Mouse (Mus musculus) midbrain, postnatal 0 days (tissue): ENCODE measurements around the gene Tcaf2. TPM values are rescaled to one million over a fixed set of nuclear protein-coding genes. Genes with fewer than 3 reads are reported as not detected.

Experiments
- ATAC-seq: fragments of 200-750 bp; cut with Nextera tagmentation; 2 replicates; pipeline ENCODE4 v1.8.0; 2017; ENCODE audit warnings: moderate number of reproducible peaks, mild to moderate bottlenecking, moderate TSS enrichment, moderate library complexity; ENCODE audit not compliant: low FRiP score
- DNase-seq: peaks from one replicate; pipeline ENCODE4 v3.0.0-alpha.2; 2015; ENCODE audit warnings: low spot score
- H3K27ac ChIP-seq: fragments of 300-500 bp; sonication (generic); 2 replicates; pipeline ENCODE4 v1.5.1; 2014; ENCODE audit warnings: low read depth, mild to moderate bottlenecking, low read length, mixed read lengths
- H3K27me3 ChIP-seq: fragments of 300-500 bp; sonication (generic); 2 replicates; pipeline ENCODE4 v1.6.1; 2014; ENCODE audit warnings: low read length, control low read depth, mixed read lengths; ENCODE audit not compliant: insufficient read depth
- H3K36me3 ChIP-seq: fragments of 300-500 bp; sonication (generic); 2 replicates; pipeline ENCODE4 v1.6.1; 2014; ENCODE audit warnings: low read length, control low read depth, mixed read lengths; ENCODE audit not compliant: insufficient read depth
- H3K4me1 ChIP-seq: fragments of 300-500 bp; sonication (generic); 2 replicates; pipeline ENCODE4 v1.6.1; 2014; ENCODE audit warnings: mild to moderate bottlenecking, control low read depth, antibody characterized with exemption, low read length, mixed read lengths; ENCODE audit not compliant: insufficient read depth
- H3K4me2 ChIP-seq: fragments of 300-500 bp; sonication (generic); 2 replicates; pipeline ENCODE4 v1.6.1; 2014; ENCODE audit warnings: low read depth, mild to moderate bottlenecking, low read length, mixed read lengths; ENCODE audit not compliant: poor library complexity, severe bottlenecking
- H3K4me3 ChIP-seq: fragments of 300-500 bp; sonication (generic); 2 replicates; pipeline ENCODE4 v1.5.1; 2014; ENCODE audit warnings: low read depth, mild to moderate bottlenecking, low read length, moderate library complexity
- H3K9ac ChIP-seq: fragments of 300-500 bp; sonication (generic); replicated peaks from 2 replicates; pipeline ENCODE4 v1.6.1; 2014; ENCODE audit warnings: mild to moderate bottlenecking, low read length, moderate library complexity, mixed read lengths; ENCODE audit not compliant: poor library complexity, severe bottlenecking
- H3K9me3 ChIP-seq: fragments of 300-500 bp; sonication (generic); 2 replicates; pipeline ENCODE4 v1.6.1; 2016; ENCODE audit warnings: low read length, control low read depth
- CTCF ChIP-seq: IDR thresholded peaks from 2 replicates; pipeline ENCODE4 v1.5.1; 2016; ENCODE audit warnings: antibody characterized with exemption, mild to moderate bottlenecking
- WGBS: fragments of 180-500 bp; shearing (Covaris S2); extraction: QIAGEN DNeasy Blood & Tissue Kit; methylation state at CpG from one replicate; pipeline ENCODE4 v1.1.7; 2014; 5-methylcytosine and 5-hydroxymethylcytosine counted together
- polyA plus RNA-seq: library from polyadenylated mRNA; unstranded; fragments of >200 nt; fragmentation: Nextera tagmentation; extraction: Ambion mirVana; gene quantifications from 2 replicates; pipeline ENCODE4 v1.2.1, GENCODE M21; 2015
- total RNA-seq: library from RNA; depleted of rRNA; stranded (reverse); fragments of >200 nt; gene quantifications from 2 replicates; pipeline ENCODE4 v1.2.3, GENCODE M21; 2014; rRNA removed

The Tcaf2 gene
- total RNA-seq, result 3.1 and 4.7 TPM in 2 replicates
- polyA plus RNA-seq, result 1.5 and 1.8 TPM in 2 replicates

DNA sequence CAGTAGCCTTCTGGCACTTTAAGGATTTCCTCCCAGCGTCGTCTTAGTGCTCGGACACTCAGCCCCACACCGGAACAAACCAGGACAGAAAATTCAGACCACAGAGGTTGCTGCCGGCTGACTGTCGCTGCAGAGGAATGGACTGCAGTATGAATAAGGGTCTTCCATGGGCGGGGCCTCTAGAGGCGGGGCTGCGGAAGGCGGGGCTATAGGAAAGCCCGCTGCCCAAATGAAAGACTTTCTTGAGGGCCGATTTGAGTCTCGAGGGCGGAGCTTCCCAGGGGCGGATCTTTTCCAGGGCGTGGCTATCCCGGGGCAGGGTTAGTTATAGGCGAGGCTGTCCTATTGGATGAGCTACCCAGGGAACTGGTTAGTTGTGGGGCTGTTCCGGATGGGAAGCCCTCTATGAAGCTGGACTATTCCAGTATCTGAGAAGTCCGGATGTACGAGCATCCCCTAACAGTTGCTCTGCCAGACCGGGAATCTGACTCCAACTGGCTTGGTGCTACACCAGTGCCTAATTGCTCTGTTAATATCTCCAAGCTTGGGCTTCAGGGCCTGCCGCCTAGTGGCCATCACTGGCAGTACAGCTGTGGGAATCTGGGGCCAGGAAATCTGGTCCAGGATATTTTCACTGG, at the start of gene Tcaf2:
Tcaf2 (minus strand) TSS at position 343 of the 638 bp plus-strand sequence.
- DNase-seq (peak; percentile 80), ATAC-seq (peak; percentile 95)
- Histone ChIP-seq H3K27ac (no peak within 1 kb of the TSS), H3K9ac (peak within 1 kb of the TSS; percentile 50), H3K36me3 (no peaks in the 10 kb centered on the region), H3K4me3 (peak within 1 kb of the TSS; percentile 37), H3K4me2 (peak within 1 kb of the TSS; percentile 82), H3K27me3 (no peaks in the 10 kb centered on the region), H3K9me3 (no peaks in the 10 kb centered on the region), H3K4me1 (no peaks in the 10 kb centered on the region)
- WGBS, result 1% methylated on average over 23 of the region's 23 CpGs
- TF ChIP-seq CTCF, result peak; percentile 91

DNA sequence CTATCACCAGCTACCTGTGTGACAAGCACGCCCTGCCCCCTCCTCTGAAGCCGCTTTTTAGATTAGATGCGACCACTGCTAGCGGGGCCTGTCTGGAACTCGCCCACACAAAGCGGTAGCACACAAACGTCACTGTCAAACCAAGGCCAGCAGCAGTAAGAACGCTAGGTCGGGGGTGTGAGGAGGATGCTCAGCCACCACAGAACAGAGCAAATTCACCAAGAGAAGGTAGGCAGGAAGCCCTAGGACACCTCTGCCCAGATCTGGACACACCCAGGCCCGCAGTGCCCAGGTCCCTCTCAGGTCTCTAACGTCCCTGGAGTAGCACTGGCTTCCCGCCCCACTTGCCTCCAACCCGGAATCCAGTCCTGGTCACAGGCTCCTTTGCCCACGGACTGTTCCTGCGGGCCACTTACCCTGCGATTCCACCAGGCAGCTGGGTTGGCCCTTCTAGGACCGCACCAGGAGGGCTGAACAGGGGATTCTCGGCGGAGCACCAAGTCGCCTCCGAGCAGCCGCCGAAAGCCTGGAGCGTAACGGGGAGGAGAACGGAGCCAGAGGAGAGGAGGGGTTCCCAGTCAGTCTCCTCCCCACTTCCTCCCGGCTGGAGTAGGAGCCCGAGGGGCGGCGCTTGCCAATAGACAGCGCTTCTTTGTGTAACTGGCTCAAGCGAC, 47.6 kb upstream of the Tcaf2 start:
- Histone ChIP-seq H3K4me3 (peak overlapping the region; percentile 64), H3K27ac (peak overlapping the region; percentile 98), H3K9ac (peak overlapping the region; percentile 92), H3K9me3 (no peaks in the 10 kb centered on the region), H3K27me3 (no peaks in the 10 kb centered on the region), H3K4me2 (peak overlapping the region; percentile 84), H3K4me1 (peaks cover 3% of the 10 kb centered on the region; the same call in 1 of the 2 replicates), H3K36me3 (peaks cover 4% of the 10 kb centered on the region; the same call in 1 of the 2 replicates)
- 0% methylated on average over 32 of the region's 32 CpGs for WGBS
- DNase-seq (peak; percentile 93), ATAC-seq (peak; percentile 91)
- TF ChIP-seq CTCF, result no peak; the same call in 1 of the 2 replicates

DNA sequence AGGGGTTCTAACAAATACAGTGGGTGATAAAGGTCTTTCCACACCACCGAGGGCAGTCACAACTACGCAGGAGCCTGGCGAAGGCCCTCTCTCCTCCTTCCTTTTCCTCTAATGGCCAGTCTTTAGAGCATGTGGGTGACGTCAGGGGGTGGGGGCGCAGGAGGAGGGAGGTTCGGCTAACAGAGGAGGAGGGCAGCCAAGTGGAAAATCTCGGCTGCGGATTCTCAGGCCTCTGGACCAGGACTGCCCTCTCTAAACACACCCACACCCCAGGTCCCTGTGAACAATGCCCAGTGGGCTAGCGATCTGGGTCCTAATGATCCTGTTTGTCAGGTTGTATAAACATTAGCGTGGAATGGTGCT, 47.1 kb upstream of the Tcaf2 start:
- under 1% methylated on average over 9 of the region's 10 CpGs for WGBS
- peak; percentile 90 for DNase-seq
- Histone ChIP-seq H3K27me3 (no peaks in the 10 kb centered on the region), H3K4me3 (peak overlapping the region; percentile 64), H3K36me3 (peaks cover 4% of the 10 kb centered on the region), H3K27ac (peak overlapping the region; percentile 98), H3K4me1 (peaks cover 3% of the 10 kb centered on the region; the same call in 1 of the 2 replicates), H3K9ac (peak overlapping the region; percentile 92), H3K4me2 (peak overlapping the region; percentile 84), H3K9me3 (no peaks in the 10 kb centered on the region)
- ATAC-seq, result peak; percentile 92
- TF ChIP-seq CTCF, result no peak

DNA sequence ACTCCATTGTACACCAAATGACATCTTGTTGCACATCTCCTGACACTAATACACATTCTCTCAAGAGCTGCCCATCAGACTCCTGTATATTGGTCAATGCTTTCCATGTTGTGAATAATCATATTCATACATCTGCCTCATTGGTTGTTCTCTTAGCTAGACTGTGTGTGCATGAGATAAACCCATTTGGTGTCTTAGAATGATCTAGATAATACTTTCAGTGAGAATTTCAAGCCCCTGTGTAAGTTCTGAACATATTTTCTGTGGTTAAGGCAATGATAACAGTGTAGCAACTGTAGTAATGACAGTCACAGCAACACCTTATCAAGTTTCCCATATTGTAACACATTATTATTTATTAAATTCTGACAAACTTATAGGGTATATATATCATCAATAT, 44.7 kb upstream of the Tcaf2 start:
- ATAC-seq, result no peak
- no peak for DNase-seq
- no peak overlapping the region for H3K4me2 ChIP-seq

DNA sequence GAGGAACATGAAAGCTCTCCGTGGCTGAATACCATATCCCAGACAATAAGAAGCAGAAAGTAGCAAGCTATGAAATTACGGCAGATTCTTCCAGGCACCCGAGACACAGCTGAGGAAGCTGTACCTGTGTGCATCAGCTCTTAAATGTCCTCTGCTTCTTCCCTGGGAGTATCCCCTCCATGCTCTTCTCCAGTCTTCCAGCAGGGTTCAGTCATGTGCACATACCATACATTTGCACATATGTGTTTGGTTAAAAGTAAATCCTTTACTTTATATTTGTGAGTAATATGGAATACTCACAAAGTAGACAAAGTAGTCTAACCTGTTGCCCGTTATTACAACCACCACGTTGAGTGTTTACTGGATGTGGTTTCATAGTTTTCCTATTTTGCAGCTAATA, 42.9 kb upstream of the Tcaf2 start:
- ATAC-seq (no peak), DNase-seq (no peak)
- Histone ChIP-seq H3K27ac (no peak overlapping the region), H3K27me3 (no peaks in the 10 kb centered on the region), H3K4me1 (peaks cover 3% of the 10 kb centered on the region; the same call in 1 of the 2 replicates), H3K9me3 (no peaks in the 10 kb centered on the region), H3K9ac (no peak overlapping the region), H3K4me2 (no peak overlapping the region), H3K36me3 (peaks cover 20% of the 10 kb centered on the region), H3K4me3 (no peak overlapping the region)
- WGBS, result 92% methylated on average over 5 of the region's 5 CpGs
- peak; percentile 48 for TF ChIP-seq CTCF

More for the DNA sequence above, 44.7 kb upstream of the Tcaf2 start:
- H3K36me3 ChIP-seq, result peaks cover 20% of the 10 kb centered on the region
- H3K27me3 ChIP-seq, result no peaks in the 10 kb centered on the region
- no peak overlapping the region for H3K27ac ChIP-seq
- no peaks in the 10 kb centered on the region for H3K9me3 ChIP-seq
- no peak overlapping the region for H3K4me3 ChIP-seq
- no peak overlapping the region for H3K9ac ChIP-seq
- peaks cover 3% of the 10 kb centered on the region; the same call in 1 of the 2 replicates for H3K4me1 ChIP-seq
- TF ChIP-seq CTCF, result no peak

DNA sequence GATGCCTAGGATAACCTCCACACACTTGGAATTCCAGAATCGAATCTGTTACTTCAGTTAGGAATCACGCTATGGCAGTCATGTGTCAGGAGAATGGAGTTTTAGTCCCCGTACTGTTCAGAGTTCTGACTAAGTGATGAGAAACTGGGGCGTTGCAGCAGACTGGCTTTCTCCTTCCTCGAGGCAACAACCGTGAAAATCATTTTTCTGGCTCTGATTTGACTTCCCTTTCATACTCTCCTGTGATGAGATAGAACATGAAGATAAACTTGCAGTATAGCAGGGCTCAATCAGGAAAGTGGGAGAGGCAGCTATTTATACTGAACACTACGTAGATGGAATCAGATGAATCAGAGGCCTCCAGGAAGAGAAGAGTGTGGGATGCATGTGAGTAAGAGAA, 35.0 kb upstream of the Tcaf2 start:
- DNase-seq (no peak), ATAC-seq (no peak)
- 75% methylated on average over 7 of the region's 7 CpGs for WGBS
- peaks cover 38% of the 10 kb centered on the region for H3K36me3 ChIP-seq
- no peaks in the 10 kb centered on the region for H3K4me1 ChIP-seq
- H3K4me2 ChIP-seq, result no peak overlapping the region
- no peak overlapping the region for H3K4me3 ChIP-seq
- H3K27ac ChIP-seq, result no peak overlapping the region
- H3K9ac ChIP-seq, result no peak overlapping the region
- H3K27me3 ChIP-seq, result no peaks in the 10 kb centered on the region
- H3K9me3 ChIP-seq, result no peaks in the 10 kb centered on the region
- no peak for TF ChIP-seq CTCF
